Mouse (Mus musculus) ES-Bruce4 (cell line): ENCODE measurements around the gene Icam2.

ENCODE experiments used
- CTCF ChIP-seq: IDR thresholded peaks from one replicate; pipeline ENCODE4 v1.8.1; 2011; ENCODE audit warnings: low read depth, low read length
- EP300 ChIP-seq: IDR thresholded peaks from 2 replicates; pipeline ENCODE4 v1.6.1; 2011; ENCODE audit warnings: low read depth, low read length; ENCODE audit not compliant: insufficient read depth
- POLR2A ChIP-seq: IDR thresholded peaks from one replicate; pipeline ENCODE4 v1.8.1; 2011; ENCODE audit warnings: low read length; ENCODE audit not compliant: insufficient read depth

DNA sequence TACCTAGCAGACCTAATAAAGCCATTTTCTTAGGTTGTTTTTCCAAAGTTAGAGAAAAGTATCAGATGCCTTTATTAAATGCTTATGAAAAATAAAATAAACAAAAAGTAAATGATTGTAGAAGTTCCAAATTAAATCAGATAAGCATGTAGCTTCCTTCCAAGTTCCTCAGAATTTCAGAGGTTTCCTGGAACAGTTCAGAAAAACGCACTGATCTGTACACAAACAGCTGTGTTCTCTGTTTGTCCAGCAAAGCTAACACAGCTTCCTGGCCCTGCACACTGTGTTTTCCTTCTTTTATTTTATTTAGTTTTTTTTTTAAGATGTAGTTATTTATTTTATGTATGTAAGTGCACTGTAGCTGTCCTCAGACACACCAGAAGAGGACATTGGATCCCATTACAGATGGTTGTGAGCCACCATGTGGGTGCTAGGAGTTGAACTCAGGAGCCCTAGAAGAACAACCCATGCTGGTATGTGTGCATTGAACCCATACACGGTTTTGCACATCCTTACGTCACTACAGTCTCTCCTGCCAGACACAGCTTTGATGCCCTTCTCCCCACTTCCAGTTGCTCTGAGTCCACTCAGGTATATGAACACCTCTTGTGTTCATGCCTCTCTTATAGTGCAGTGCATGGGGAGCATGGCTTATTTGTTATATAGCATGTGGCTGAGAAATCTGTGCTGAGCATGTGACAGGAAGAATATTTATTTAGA, 24.9 kb upstream of the Icam2 start:
- TF ChIP-seq CTCF (no peak), POLR2A (no peak), EP300 (no peak)
